8 mouse cellular contexts compared by ENCODE assay signal in the genomic region with DNA sequence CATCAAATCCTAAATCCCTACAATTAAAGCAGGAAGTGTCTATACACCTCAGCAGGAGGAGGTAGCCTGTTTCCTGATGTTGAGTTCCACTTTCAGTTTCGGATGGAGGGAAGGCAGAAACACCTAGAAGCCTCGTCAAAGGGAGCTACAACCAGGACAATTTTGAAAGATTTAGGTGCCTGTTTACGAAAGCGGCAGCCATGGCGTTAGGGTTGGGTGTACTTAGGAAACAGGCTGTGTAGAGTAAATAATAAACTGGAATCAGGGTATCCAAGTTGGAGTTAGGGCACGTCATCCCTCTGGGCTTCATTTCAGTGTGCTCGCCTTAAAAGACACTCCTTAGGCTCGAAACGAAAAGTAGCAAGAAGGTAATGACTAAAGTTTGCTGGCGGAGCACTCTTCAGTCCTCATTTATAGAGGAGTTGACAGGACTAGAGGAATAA. TPM values are rescaled to one million over a fixed set of nuclear protein-coding genes. Genes with fewer than 3 reads are reported as not detected.
DNase-seq lines count a peak whose midpoint lies in the region; ATAC-seq and TF ChIP-seq lines count a peak whose summit lies in the region.

No protein-coding gene starts in this region.

- peaks cover 5% of the 10 kb centered on the region; the same call in 1 of the 2 replicates for H3K4me1 ChIP-seq in embryonic facial prominence, embryonic 13.5 days
- H3K4me1 ChIP-seq in hindbrain, embryonic 12.5 days: peaks cover 19% of the 10 kb centered on the region
- peaks cover 3% of the 10 kb centered on the region; the same call in 1 of the 2 replicates for H3K4me1 ChIP-seq in liver, adult 2 months (ENCODE audit: control insufficient read depth, insufficient read depth, low read length)

- H3K9ac ChIP-seq in embryonic facial prominence, embryonic 13.5 days: peak overlapping the region; percentile 87
- peak overlapping the region; percentile 75 for H3K9ac ChIP-seq in hindbrain, embryonic 12.5 days
- peak overlapping the region; percentile 78 for H3K9ac ChIP-seq in liver, adult 2 months (ENCODE audit: low read depth, low read length)

- DNase-seq in retina, embryonic 14.5 days (ENCODE audit: low spot score): peak; percentile 7
- DNase-seq in retina, postnatal 1 day: no peak
- DNase-seq in liver, adult 2 months (ENCODE audit: extremely low read depth, low read depth, low spot score): peak; percentile 61
- DNase-seq in left cerebral cortex, adult 11 months (ENCODE audit: low spot score): no peak
- DNase-seq in embryo, embryonic 10.5 days (ENCODE audit: low spot score): no peak

- H3K79me2 ChIP-seq in liver, adult 2 months (ENCODE audit: control insufficient read depth, insufficient read depth, low read length): no peaks in the 10 kb centered on the region

- H3K4me2 ChIP-seq in embryonic facial prominence, embryonic 13.5 days: peak overlapping the region; percentile 76
- peak overlapping the region; percentile 83 for H3K4me2 ChIP-seq in hindbrain, embryonic 12.5 days (replicated peaks)

- peak overlapping the region; percentile 93 for H3K27ac ChIP-seq in embryonic facial prominence, embryonic 13.5 days
- H3K27ac ChIP-seq in hindbrain, embryonic 12.5 days: peak overlapping the region; percentile 76; the same call in 1 of the 2 replicates
- peak overlapping the region; percentile 59 for H3K27ac ChIP-seq in liver, adult 2 months (replicated peaks; ENCODE audit: insufficient read depth, low read depth, low read length)

- no peaks in the 10 kb centered on the region for H3K27me3 ChIP-seq in embryonic facial prominence, embryonic 13.5 days
- H3K27me3 ChIP-seq in hindbrain, embryonic 12.5 days: no peaks in the 10 kb centered on the region
- H3K27me3 ChIP-seq in liver, adult 2 months (ENCODE audit: control insufficient read depth, insufficient read depth, low read length): no peaks in the 10 kb centered on the region

- peak overlapping the region; percentile 75 for H3K4me3 ChIP-seq in embryonic facial prominence, embryonic 13.5 days
- peak overlapping the region; percentile 80 for H3K4me3 ChIP-seq in hindbrain, embryonic 12.5 days
- peak overlapping the region; percentile 87 for H3K4me3 ChIP-seq in liver, adult 2 months (ENCODE audit: insufficient read depth, low read depth, low read length)

- TF ChIP-seq CTCF in liver, adult 2 months (IDR thresholded peaks at IDR 0.05; ENCODE audit: low read depth, low read length): no peak

- ATAC-seq in embryonic facial prominence, embryonic 13.5 days (ENCODE audit: insufficient number of reproducible peaks, insufficient read depth, low FRiP score, low TSS enrichment, low read depth): no peak
- ATAC-seq in hindbrain, embryonic 12.5 days (ENCODE audit: low FRiP score): no peak; the same call in 1 of the 2 replicates
- ATAC-seq in monocyte, adult 5-6 weeks (replicated peaks; ENCODE audit: insufficient number of reproducible peaks, low FRiP score, low TSS enrichment, poor library complexity, severe bottlenecking): 0 out of 2 replicates have a peak, but pooled peaks have one; percentile 36

- no peak for TF ChIP-seq POLR2A in liver, adult 2 months (IDR thresholded peaks at IDR 0.05; ENCODE audit: extremely low read depth, insufficient read depth, low read length)

- H3K36me3 ChIP-seq in embryonic facial prominence, embryonic 13.5 days: peaks cover 29% of the 10 kb centered on the region
- H3K36me3 ChIP-seq in hindbrain, embryonic 12.5 days: peaks cover 26% of the 10 kb centered on the region
- H3K36me3 ChIP-seq in liver, adult 2 months (ENCODE audit: control insufficient read depth, insufficient read depth, low read length): peaks cover 28% of the 10 kb centered on the region

- WGBS in embryonic facial prominence, embryonic 13.5 days: 1% methylated on average over 10 of the region's 10 CpGs
- 3% methylated on average over 10 of the region's 10 CpGs for WGBS in hindbrain, embryonic 12.5 days
- WGBS in liver, adult 2 months: under 1% methylated on average over 10 of the region's 10 CpGs

- H3K9me3 ChIP-seq in embryonic facial prominence, embryonic 13.5 days: no peaks in the 10 kb centered on the region
- no peaks in the 10 kb centered on the region for H3K9me3 ChIP-seq in hindbrain, embryonic 12.5 days (replicated peaks)

RNA-seq across cellular contexts. Expression of gene Tbrg1, which starts 0.7 kb away (rescaled TPM):
- 173 and 182 TPM in 2 replicates for polyA plus RNA-seq in embryonic facial prominence, embryonic 13.5 days (2015; fragmentation: Nextera tagmentation; extraction: Ambion mirVana)
- 129 and 140 TPM in 2 replicates for polyA plus RNA-seq in hindbrain, embryonic 12.5 days (2016; fragmentation: Nextera tagmentation; extraction: Ambion mirVana)
- total RNA-seq in liver, adult 2 months (2014; rRNA removed): 35.0 and 35.8 TPM in 2 replicates
- 19.2 and 23.8 TPM in 2 replicates for polyA plus RNA-seq in liver, adult 2 months (2012; rRNA removed)
- 27.0 to 51.1 TPM (median 38.1 TPM) in 3 replicates for total RNA-seq in monocyte, adult 5-6 weeks (2017)

RNA-seq across cellular contexts. Expression of gene Panx3, which starts 12.6 kb away (rescaled TPM):
- polyA plus RNA-seq in embryonic facial prominence, embryonic 13.5 days (2015; fragmentation: Nextera tagmentation; extraction: Ambion mirVana): 16.7 and 22.4 TPM in 2 replicates
- 0.79 and 3.0 TPM in 2 replicates for polyA plus RNA-seq in hindbrain, embryonic 12.5 days (2016; fragmentation: Nextera tagmentation; extraction: Ambion mirVana)
- not detected in 2 replicates for total RNA-seq in liver, adult 2 months (2014; rRNA removed)
- polyA plus RNA-seq in liver, adult 2 months (2012; rRNA removed): not detected in 2 replicates
- total RNA-seq in monocyte, adult 5-6 weeks (2017): not detected in 3 replicates

RNA-seq across cellular contexts. Expression of gene Spa17, which starts 42.9 kb away (rescaled TPM):
- 6.5 and 10.2 TPM in 2 replicates for polyA plus RNA-seq in embryonic facial prominence, embryonic 13.5 days (2015; fragmentation: Nextera tagmentation; extraction: Ambion mirVana)
- 17.9 and 22.9 TPM in 2 replicates for polyA plus RNA-seq in hindbrain, embryonic 12.5 days (2016; fragmentation: Nextera tagmentation; extraction: Ambion mirVana)
- total RNA-seq in liver, adult 2 months (2014; rRNA removed): 0.27 and 0.55 TPM in 2 replicates
- 0.13 TPM in 1 of 2 replicates, not detected in the other for polyA plus RNA-seq in liver, adult 2 months (2012; rRNA removed)
- 1.3 to 3.3 TPM in 2 of 3 replicates, not detected in the other for total RNA-seq in monocyte, adult 5-6 weeks (2017)

RNA-seq across cellular contexts. Expression of gene Olfr160, which starts 59.6 kb away (rescaled TPM):
- not detected in 2 replicates for polyA plus RNA-seq in embryonic facial prominence, embryonic 13.5 days (2015; fragmentation: Nextera tagmentation; extraction: Ambion mirVana)
- not detected in 2 replicates for polyA plus RNA-seq in hindbrain, embryonic 12.5 days (2016; fragmentation: Nextera tagmentation; extraction: Ambion mirVana)
- total RNA-seq in liver, adult 2 months (2014; rRNA removed): not detected in 2 replicates
- not detected in 2 replicates for polyA plus RNA-seq in liver, adult 2 months (2012; rRNA removed)
- total RNA-seq in monocyte, adult 5-6 weeks (2017): not detected in 3 replicates

Comparison
In these comparisons a context has a peak if more than half of its experiments do, and no peak if none do; other contexts are left out.
1. DNase-seq: peak in retina, embryonic 14.5 days (single experiment) and liver, adult 2 months (single experiment); none in retina, postnatal 1 day (single experiment), left cerebral cortex, adult 11 months (single experiment) and embryo, embryonic 10.5 days (single experiment).
2. Peak in every context shown above with its lines, with median percentiles within 50 percentile points of each other: H3K27ac ChIP-seq, H3K4me3 ChIP-seq and H3K9ac ChIP-seq.